Mouse (Mus musculus) ES-Bruce4 (cell line): ENCODE results near the gene Gaa.

Experiments used
- CTCF ChIP-seq: IDR thresholded peaks from one replicate; pipeline ENCODE4 v1.8.1; 2011; ENCODE audit warnings: low read depth, low read length
- POLR2A ChIP-seq: IDR thresholded peaks from one replicate; pipeline ENCODE4 v1.8.1; 2011; ENCODE audit warnings: low read length; ENCODE audit not compliant: insufficient read depth

DNA sequence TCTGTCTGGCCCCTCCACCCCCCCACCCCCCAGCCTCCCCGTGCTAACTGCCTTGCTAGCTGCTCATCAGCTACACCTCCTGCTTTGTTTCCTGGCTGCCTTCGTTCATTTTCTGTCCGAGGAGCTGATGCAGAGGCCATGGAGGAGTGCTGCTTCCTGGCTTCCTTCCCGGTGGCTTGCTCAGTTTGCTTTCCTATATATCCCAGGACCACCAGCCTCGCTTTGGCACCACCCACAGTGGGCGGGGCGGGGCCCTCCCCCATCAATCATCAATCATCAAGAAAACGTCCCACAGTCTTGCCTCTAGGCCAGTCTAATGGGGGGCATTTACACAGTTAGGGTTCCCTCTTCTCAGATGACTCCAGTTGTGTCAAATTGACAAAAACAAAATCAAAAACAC lies 31.3 kb upstream of the Gaa start:
- no peak for TF ChIP-seq CTCF
- TF ChIP-seq POLR2A = no peak
